Mouse (Mus musculus) bone marrow macrophage, adult 2 months (primary cell): ENCODE data around the gene Gltp.

Source experiments
- CTCF ChIP-seq: IDR thresholded peaks from 2 replicates; pipeline ENCODE4 v1.5.1; 2012; ENCODE audit warnings: low read depth, mild to moderate bottlenecking, low read length, moderate library complexity
- POLR2A ChIP-seq: IDR thresholded peaks from 2 replicates; pipeline ENCODE4 v1.6.1; 2012; ENCODE audit warnings: mild to moderate bottlenecking, low read depth, low read length, borderline replicate concordance

GRCm38 (mm10) chr5:114658255-114658654 lies 32.5 kb downstream of the Gltp start, which contains the start of gene Trpv4:
- TF ChIP-seq POLR2A (no peak), CTCF (no peak)
